Mouse (Mus musculus) CH12.LX (cell line): Measurements from ENCODE around the gene Zswim3. TPM values are rescaled to one million over a fixed set of nuclear protein-coding genes. Genes with fewer than 3 reads are reported as not detected.

Experiments
- DNase-seq: peaks from one replicate; pipeline ENCODE4 v3.0.0-alpha.2; 2013; ENCODE audit errors: extremely low read depth
- H3K27ac ChIP-seq: 2 replicates; pipeline ENCODE4 v1.5.1; 2012; ENCODE audit warnings: low read depth, mild to moderate bottlenecking, control low read depth, moderate library complexity; ENCODE audit not compliant: insufficient read depth
- H3K27me3 ChIP-seq: replicated peaks from 2 replicates; pipeline ENCODE3; 2012; ENCODE audit warnings: inconsistent platforms
- H3K36me3 ChIP-seq, 2 experiments: replicated peaks in 1 of 2; 2 replicates each; pipeline versions ENCODE3 to v1.6.1; 2012; ENCODE audit warnings: inconsistent platforms in 1 of 2, low read length in 1 of 2, mild to moderate bottlenecking in 1 of 2, mixed read lengths in 1 of 2, moderate library complexity in 1 of 2; ENCODE audit not compliant: control insufficient read depth in 1 of 2, insufficient read depth in 1 of 2
- H3K4me1 ChIP-seq, 2 experiments: 2 replicates each; pipeline ENCODE4 v1.6.1; 2012; ENCODE audit warnings: inconsistent platforms in 1 of 2, moderate library complexity in 1 of 2; ENCODE audit not compliant: insufficient read depth in 2 of 2, control insufficient read depth in 1 of 2
- H3K4me2 ChIP-seq: 2 replicates; pipeline ENCODE4 v1.6.1; 2012; ENCODE audit warnings: low read depth, mild to moderate bottlenecking, control low read depth; ENCODE audit not compliant: poor library complexity, insufficient read depth, severe bottlenecking
- H3K4me3 ChIP-seq, 3 experiments: fragments of 150-350 bp in 1 of 3; sonication (generic) in 1 of 3; replicated peaks in 1 of 3; 2 replicates each; pipeline versions ENCODE3 to v1.5.1; 2011 to 2012; ENCODE audit warnings: low read depth in 2 of 3, low read length in 2 of 3, mild to moderate bottlenecking in 2 of 3, moderate library complexity in 2 of 3, control low read depth in 1 of 3, improper control_type of control experiment in 1 of 3, inconsistent platforms in 1 of 3, mixed read lengths in 1 of 3; ENCODE audit not compliant: poor library complexity in 1 of 3
- H3K79me2 ChIP-seq: replicated peaks from 2 replicates; pipeline ENCODE4 v1.6.1; 2012; ENCODE audit warnings: mild to moderate bottlenecking, moderate library complexity; ENCODE audit not compliant: control insufficient read depth, poor library complexity, insufficient read depth, severe bottlenecking; ENCODE audit errors: extremely low read depth
- H3K9ac ChIP-seq: 2 replicates; pipeline ENCODE4 v1.6.1; 2012; ENCODE audit warnings: low read depth, mild to moderate bottlenecking, control low read depth, moderate library complexity; ENCODE audit not compliant: insufficient read depth
- H3K9me3 ChIP-seq: replicated peaks from 2 replicates; pipeline ENCODE3; 2012; ENCODE audit warnings: low read length, inconsistent platforms, mixed read lengths
- CHD1 ChIP-seq: IDR thresholded peaks from 2 replicates; pipeline ENCODE4 v1.6.1; 2012; ENCODE audit warnings: low read depth, low read length, improper control_type of control experiment, inconsistent platforms
- CHD2 ChIP-seq: IDR thresholded peaks from 2 replicates; pipeline ENCODE4 v1.6.1; 2011; ENCODE audit warnings: low read length, improper control_type of control experiment
- CTCF ChIP-seq, 2 experiments: IDR thresholded peaks in 1 of 2; conservative IDR thresholded peaks in 1 of 2; 2 replicates each; pipeline ENCODE4 v1.5.1; 2011 to 2012; ENCODE audit warnings: low read depth in 2 of 2, low read length in 2 of 2, improper control_type of control experiment in 1 of 2, inconsistent platforms in 1 of 2, mild to moderate bottlenecking in 1 of 2, moderate library complexity in 1 of 2
- E2F4 ChIP-seq: IDR thresholded peaks from 2 replicates; pipeline ENCODE4 v1.6.1; 2011; ENCODE audit warnings: low read depth, low read length, improper control_type of control experiment; ENCODE audit not compliant: insufficient replicate concordance
- ELF1 ChIP-seq: IDR thresholded peaks from 2 replicates; pipeline ENCODE4 v1.6.1; 2014; ENCODE audit warnings: low read depth, mild to moderate bottlenecking, inconsistent platforms, low read length, improper control_type of control experiment
- ETS1 ChIP-seq: conservative IDR thresholded peaks from 2 replicates; pipeline ENCODE4 v1.6.1; 2012; ENCODE audit warnings: low read depth, mild to moderate bottlenecking, inconsistent platforms, low read length, improper control_type of control experiment, moderate library complexity
- GABPA ChIP-seq: IDR thresholded peaks from 2 replicates; pipeline ENCODE4 v1.6.1; 2012; ENCODE audit warnings: low read depth, low read length, improper control_type of control experiment, inconsistent platforms; ENCODE audit not compliant: insufficient replicate concordance
- HCFC1 ChIP-seq: IDR thresholded peaks from 2 replicates; pipeline ENCODE4 v1.6.1; 2012; ENCODE audit warnings: low read depth, mild to moderate bottlenecking, inconsistent platforms, low read length, improper control_type of control experiment
- IRF4 ChIP-seq: IDR thresholded peaks from 2 replicates; pipeline ENCODE4 v1.6.1; 2014; ENCODE audit warnings: low read depth, mild to moderate bottlenecking, inconsistent platforms, low read length, improper control_type of control experiment
- JUN ChIP-seq: IDR thresholded peaks from 2 replicates; pipeline ENCODE4 v1.6.1; 2011; ENCODE audit warnings: low read depth, mild to moderate bottlenecking, low read length, improper control_type of control experiment, moderate library complexity; ENCODE audit not compliant: insufficient read depth
- KAT2A ChIP-seq: IDR thresholded peaks from 2 replicates; pipeline ENCODE4 v1.6.1; 2012; ENCODE audit warnings: low read length, improper control_type of control experiment, inconsistent platforms; ENCODE audit not compliant: insufficient replicate concordance
- MAX ChIP-seq: IDR thresholded peaks from 2 replicates; pipeline ENCODE4 v1.6.1; 2011; ENCODE audit warnings: low read length, improper control_type of control experiment
- MEF2A ChIP-seq: IDR thresholded peaks from 2 replicates; pipeline ENCODE4 v1.6.1; 2014; ENCODE audit warnings: low read depth, mild to moderate bottlenecking, inconsistent platforms, low read length, improper control_type of control experiment, borderline replicate concordance
- MYC ChIP-seq: IDR thresholded peaks from 2 replicates; pipeline ENCODE4 v1.6.1; 2011; ENCODE audit warnings: low read depth, mild to moderate bottlenecking, improper control_type of control experiment, low read length
- PAX5 ChIP-seq: IDR thresholded peaks from 2 replicates; pipeline ENCODE4 v1.6.1; 2012; ENCODE audit warnings: low read length, inconsistent platforms, mixed read lengths
- POLR2AphosphoS2 ChIP-seq: IDR thresholded peaks from 2 replicates; pipeline ENCODE4 v1.6.1; 2011; ENCODE audit warnings: low read depth, low read length, improper control_type of control experiment
- RCOR1 ChIP-seq: conservative IDR thresholded peaks from 2 replicates; pipeline ENCODE4 v1.6.1; 2012; ENCODE audit warnings: low read depth, mild to moderate bottlenecking, inconsistent platforms, low read length, improper control_type of control experiment
- SIN3A ChIP-seq: IDR thresholded peaks from 2 replicates; pipeline ENCODE4 v1.6.1; 2012; ENCODE audit warnings: low read length, improper control_type of control experiment, inconsistent platforms
- TCF12 ChIP-seq: IDR thresholded peaks from 2 replicates; pipeline ENCODE4 v1.6.1; 2014; ENCODE audit warnings: low read depth, mild to moderate bottlenecking, inconsistent platforms, low read length, improper control_type of control experiment
- USF2 ChIP-seq: conservative IDR thresholded peaks from 2 replicates; pipeline ENCODE4 v1.6.1; 2011; ENCODE audit warnings: low read depth, low read length, improper control_type of control experiment
- ZKSCAN1 ChIP-seq: IDR thresholded peaks from 2 replicates; pipeline ENCODE4 v1.6.1; 2012; ENCODE audit warnings: low read depth, inconsistent platforms, low read length, improper control_type of control experiment, borderline replicate concordance
- ZNF384 ChIP-seq: IDR thresholded peaks from 2 replicates; pipeline ENCODE4 v1.6.1; 2012; ENCODE audit warnings: low read depth, low read length, improper control_type of control experiment, inconsistent platforms
- dilution Hi-C: fragments of 300-500 bp; cut with MboI; formaldehyde crosslinking; loops from 2 replicates; pipeline ENCODE4 v1.14.3; 2020; ENCODE audit warnings: low sequenced_read_pairs; ENCODE audit not compliant: extremely low pct_unique_long_range_greater_than_20kb, extremely low pct_ligation_motif_present
- in situ Hi-C: fragments of 300-500 bp; cut with MboI; formaldehyde crosslinking; loops from 3 replicates; pipeline ENCODE4 v1.14.3; 2019; ENCODE audit warnings: low sequenced_read_pairs, low pct_ligation_motif_present, low pct_unique_long_range_greater_than_20kb, mixed read lengths
- polyA plus RNA-seq: library from polyadenylated mRNA; unstranded; fragments of >175 nt; gene quantifications from 2 replicates; pipeline ENCODE4 v1.2.1, GENCODE M21; 2012; ENCODE audit warnings: low read depth; ENCODE audit not compliant: insufficient read length
- total RNA-seq, 2 experiments: library from RNA; depleted of rRNA; stranded (reverse); fragments of 300-350 nt in 1 of 2; fragments of >200 nt in 1 of 2; gene quantifications; 2 replicates each; pipeline ENCODE4 v1.2.3; 2012 to 2014

The Zswim3 gene
- total and polyA plus RNA-seq, 3 experiments, result 2.3 to 3.5 (median 2.5) TPM

GRCm38 (mm10) chr2:164787032-164787431 lies 17.9 kb upstream of the Zswim3 start:
- Histone ChIP-seq H3K9me3 (no peaks in the 10 kb centered on the region), H3K36me3 (peaks cover 10 to 35% of the 10 kb centered on the region in 2 experiments), H3K4me1 (peaks cover 7 to 17% of the 10 kb centered on the region in 2 experiments), H3K4me3 (no peak overlapping the region), H3K4me2 (no peak overlapping the region), H3K27ac (no peak overlapping the region), H3K27me3 (peaks cover 19% of the 10 kb centered on the region), H3K79me2 (no peaks in the 10 kb centered on the region)
- in situ Hi-C loops, result no loop called here
- no peak for DNase-seq
- dilution Hi-C loops, result no loop called here
- TF ChIP-seq ETS1 (no peak), MAX (no peak), SIN3A (no peak), HCFC1 (no peak), PAX5 (no peak), MEF2A (no peak), GABPA (no peak), TCF12 (no peak), KAT2A (no peak), ZNF384 (no peak), IRF4 (no peak), CTCF (conservative IDR thresholded peaks at IDR 0.05 in 1 of 2, IDR thresholded peaks at IDR 0.05 in 1 of 2; ENCODE audit: low read depth in 2 of 2, low read length in 2 of 2) (no peak), POLR2AphosphoS2 (no peak)
- TF ChIP-seq, all 38 proteins: peak for 0
- no peak overlapping the region for H3K9ac ChIP-seq

GRCm38 (mm10) chr2:164787779-164788178 lies 17.1 kb upstream of the Zswim3 start:
- Histone ChIP-seq H3K4me1 (peaks cover 7 to 17% of the 10 kb centered on the region in 2 experiments), H3K36me3 (peaks cover 17 to 42% of the 10 kb centered on the region in 2 experiments), H3K4me2 (no peak overlapping the region), H3K9ac (no peak overlapping the region), H3K27me3 (peaks cover 13% of the 10 kb centered on the region), H3K79me2 (no peaks in the 10 kb centered on the region), H3K9me3 (no peaks in the 10 kb centered on the region), H3K27ac (no peak overlapping the region), H3K4me3 (no peak overlapping the region)
- dilution Hi-C loops, result no loop called here
- in situ Hi-C loops, result no loop called here
- DNase-seq, result no peak
- TF ChIP-seq USF2, result no peak
- no peak for TF ChIP-seq JUN

GRCm38 (mm10) chr2:164788411-164788810 lies 16.5 kb upstream of the Zswim3 start:
- no peak overlapping the region for H3K4me2 ChIP-seq
- H3K4me3 ChIP-seq, result no peak overlapping the region
- no peak for DNase-seq
- dilution Hi-C loops, result no loop called here
- peaks cover 21 to 49% of the 10 kb centered on the region in 2 experiments for H3K36me3 ChIP-seq
- in situ Hi-C loops, result no loop called here
- H3K27ac ChIP-seq, result no peak overlapping the region
- peaks cover 7 to 19% of the 10 kb centered on the region in 2 experiments for H3K4me1 ChIP-seq
- H3K9ac ChIP-seq, result no peak overlapping the region
- H3K9me3 ChIP-seq, result no peaks in the 10 kb centered on the region
- no peaks in the 10 kb centered on the region for H3K79me2 ChIP-seq
- TF ChIP-seq MYC (no peak), RCOR1 (no peak), POLR2AphosphoS2 (no peak), CHD1 (no peak), CHD2 (no peak), E2F4 (no peak), ZKSCAN1 (no peak), ELF1 (no peak), HCFC1 (no peak)
- peaks cover 9% of the 10 kb centered on the region for H3K27me3 ChIP-seq
